Mouse (Mus musculus) ZHBTc4 (cell line): ENCODE measurements around the gene Ccnq.
"Not testable (repeated sequence)": the region's sequence is repeated elsewhere in the genome, so short reads cannot be mapped to it uniquely, and the experiment has no call there.

Experiments used
- DNase-seq: peaks from one replicate; pipeline ENCODE4 v3.0.0-alpha.2; 2011; ENCODE audit warnings: low read depth, low spot score

Ccnq gene

DNA sequence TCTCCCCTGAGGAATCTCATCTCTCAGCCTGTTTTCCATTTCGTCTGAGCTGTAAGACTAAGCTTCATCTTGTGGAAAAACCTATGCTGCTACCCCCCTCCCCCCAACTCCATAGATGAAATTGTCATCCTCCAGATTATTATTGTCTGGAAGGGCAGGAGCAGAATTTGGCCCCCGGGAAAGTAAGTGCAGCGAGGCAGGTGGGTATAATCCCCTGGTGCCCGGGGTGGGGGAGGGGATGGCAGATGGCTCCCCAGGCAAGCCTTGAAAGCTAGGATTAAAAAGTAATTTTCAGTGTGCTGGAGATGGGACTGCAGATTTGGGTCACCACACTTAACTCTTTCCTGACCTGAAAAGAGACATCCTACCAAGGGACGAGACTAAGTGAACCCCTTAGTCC is 10.7 kb upstream of the Ccnq start:
- DNase-seq, result no peak

DNA sequence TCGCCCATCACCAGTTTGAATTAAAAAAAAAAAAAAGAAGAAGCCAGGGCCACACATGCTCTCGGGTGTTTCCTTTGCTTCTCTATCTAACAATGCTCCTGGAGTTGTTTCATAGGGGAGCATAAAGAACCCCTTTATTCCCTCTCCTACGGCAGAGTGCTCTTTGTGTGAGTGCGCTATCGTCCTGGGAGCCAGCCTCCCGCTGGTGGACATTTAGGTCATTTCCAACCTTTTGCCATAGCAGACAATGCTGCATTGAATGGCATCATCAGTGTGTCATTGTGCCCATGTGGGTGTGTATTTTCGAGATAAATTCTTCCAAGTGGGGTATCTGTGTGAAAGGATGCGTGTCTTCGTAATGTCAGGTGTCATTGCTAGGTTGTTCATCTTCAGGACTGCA is 9.6 kb upstream of the Ccnq start:
- no peak for DNase-seq

DNA sequence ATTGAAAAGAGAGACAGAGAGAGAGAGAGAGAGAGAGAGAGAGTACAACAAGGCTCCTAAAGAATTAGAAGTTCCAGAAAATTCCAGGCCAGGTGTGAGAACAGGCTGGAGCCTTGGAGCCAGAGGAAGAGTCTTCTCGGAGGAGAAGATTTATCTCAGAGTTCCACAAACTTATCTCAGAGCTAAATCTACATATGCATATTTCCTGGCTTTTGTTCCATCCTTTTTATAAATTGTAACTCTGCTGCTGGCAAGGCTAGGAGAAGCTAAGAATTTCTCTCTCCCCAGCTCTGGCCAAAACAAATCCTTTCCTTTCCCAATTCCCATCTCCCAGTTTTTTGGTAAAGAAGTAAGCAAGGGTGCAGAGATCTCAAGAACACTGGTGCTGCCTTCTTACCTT is 3.8 kb upstream of the Ccnq start:
- no peak for DNase-seq

DNA sequence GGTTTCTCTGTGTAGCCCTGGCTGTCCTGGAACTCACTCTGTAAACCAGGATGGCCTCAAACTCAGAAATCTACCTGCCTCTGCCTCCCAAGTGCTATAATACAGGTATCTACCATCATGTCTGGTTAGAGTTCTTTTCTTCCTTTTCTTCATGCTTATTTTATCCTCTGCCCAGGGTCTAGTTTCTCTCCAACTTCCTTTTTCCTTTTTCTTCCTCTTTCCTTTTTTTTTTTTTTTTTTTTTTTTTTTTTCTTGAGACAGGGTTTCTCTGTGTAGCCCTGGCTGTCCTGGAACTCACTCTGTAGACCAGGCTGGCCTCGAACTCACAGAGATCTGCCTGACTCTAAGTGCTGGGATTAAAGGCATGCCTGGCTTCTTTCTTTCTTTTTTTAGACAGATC is 2.6 kb upstream of the Ccnq start:
- not testable (repeated sequence) for DNase-seq

- no peak for DNase-seq
These were observed 1.7 kb upstream of the Ccnq start for GRCm38 (mm10) chr11:78753183-78753582.

DNA sequence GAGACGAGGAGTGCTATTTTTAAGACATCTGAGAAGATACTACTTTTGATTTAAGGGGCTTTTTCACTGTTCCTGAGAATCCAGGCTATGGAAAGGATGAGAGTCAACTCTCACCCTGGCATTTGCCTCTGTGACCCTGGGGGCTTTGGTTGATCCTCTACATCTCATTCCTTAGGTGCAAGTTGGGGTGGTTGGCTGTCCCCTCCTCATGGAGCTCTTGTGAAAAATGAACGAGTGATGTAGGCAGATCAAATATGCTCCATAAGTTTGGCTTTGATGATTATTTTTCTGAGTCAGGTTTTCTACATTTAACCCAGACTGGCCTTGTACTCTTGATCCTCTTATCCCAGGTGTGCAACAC is 294 bp upstream of the Ccnq start:
- DNase-seq, result no peak

- no peak for DNase-seq
These were observed 5.3 kb downstream of the Ccnq start for GRCm38 (mm10) chr11:78746264-78746663.

DNA sequence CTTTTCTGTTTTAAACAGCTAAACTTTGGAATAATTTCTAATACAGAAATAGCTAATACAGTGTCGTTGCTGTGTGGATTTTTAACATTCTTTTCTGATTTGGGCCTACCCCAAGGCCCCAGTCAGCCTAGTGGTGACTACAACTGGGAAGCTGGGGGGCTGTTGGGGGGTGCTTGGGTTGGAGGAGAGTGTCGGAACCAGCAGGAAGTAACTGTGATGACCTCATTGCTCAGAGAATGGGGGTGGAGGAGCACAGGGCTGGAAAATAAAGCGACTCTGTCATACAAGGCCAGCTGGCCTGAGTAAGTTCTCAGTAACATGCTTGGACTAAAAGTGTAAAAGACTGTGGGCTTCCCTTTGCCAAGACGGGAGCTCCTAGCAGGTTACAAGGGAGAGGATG is 6.1 kb downstream of the Ccnq start:
- DNase-seq, result no peak

- DNase-seq, result no peak
These were observed 9.1 kb downstream of the Ccnq start for GRCm38 (mm10) chr11:78742461-78742860.

DNA sequence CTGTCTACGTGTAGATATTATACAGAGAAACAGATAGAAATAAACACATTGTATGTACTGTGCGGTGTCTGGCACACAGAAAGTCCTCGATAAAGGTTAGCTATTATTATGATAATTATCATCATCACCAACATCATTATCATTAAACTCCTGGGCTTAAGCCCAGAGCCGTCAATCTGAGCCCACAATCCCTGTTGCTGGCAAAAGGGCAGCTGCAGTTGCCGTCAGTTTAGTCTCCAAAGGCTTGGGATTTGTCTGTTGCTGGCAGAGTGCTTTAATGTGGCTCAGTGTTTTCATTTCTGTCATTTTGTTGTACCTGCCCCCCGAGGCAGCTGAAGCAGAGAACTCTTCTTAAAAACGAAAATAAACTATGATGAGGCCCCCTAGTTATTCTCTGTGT is 9.6 kb downstream of the Ccnq start:
- DNase-seq, result no peak

DNA sequence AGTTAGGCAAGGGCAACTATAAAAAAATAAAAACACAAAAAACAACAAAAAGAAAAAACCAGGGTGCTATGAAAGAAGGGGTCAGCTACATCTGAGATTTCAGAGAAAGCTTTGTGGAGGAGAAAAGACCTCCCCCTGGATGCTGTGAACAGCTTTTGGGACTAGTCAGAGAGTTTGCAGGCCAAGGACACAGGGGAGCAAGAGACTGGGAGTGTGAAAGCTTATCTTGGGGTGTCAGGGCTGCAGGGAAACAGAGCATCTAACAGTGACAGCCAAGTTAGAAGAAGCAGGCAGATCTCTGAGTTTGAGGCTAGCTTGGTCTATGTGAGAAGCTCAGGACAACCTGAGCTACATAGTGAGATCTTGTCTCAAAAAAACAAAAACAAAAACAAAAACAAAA is 12.2 kb downstream of the Ccnq start:
- no peak for DNase-seq

- no peak for DNase-seq
These were observed 14.6 kb downstream of the Ccnq start for GRCm38 (mm10) chr11:78736877-78737408.

- no peak for DNase-seq
These were observed 16.4 kb downstream of the Ccnq start for GRCm38 (mm10) chr11:78735168-78735567.

- DNase-seq, result no peak
These were observed 18.9 kb downstream of the Ccnq start for GRCm38 (mm10) chr11:78732619-78733018.

DNA sequence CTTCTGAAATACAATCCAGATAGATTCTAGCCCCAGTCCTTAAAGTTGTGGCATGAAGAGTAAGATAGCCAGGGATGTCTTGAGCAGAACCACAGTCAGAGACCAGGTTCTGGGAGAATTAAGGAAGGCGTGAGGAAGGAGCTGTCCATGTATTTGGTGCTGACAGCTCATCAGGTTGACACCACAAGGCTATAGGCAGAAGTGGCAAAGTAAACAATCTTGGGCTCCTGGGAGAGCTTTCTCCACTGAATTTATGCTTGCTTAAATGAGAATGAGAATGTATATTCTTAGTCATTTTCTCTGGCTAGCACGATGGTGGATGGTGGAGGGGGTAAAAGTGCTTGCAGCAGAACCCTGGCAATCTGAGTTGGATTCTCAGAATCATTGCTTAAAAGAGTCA is 20.6 kb downstream of the Ccnq start:
- DNase-seq, result peak; percentile 48

DNA sequence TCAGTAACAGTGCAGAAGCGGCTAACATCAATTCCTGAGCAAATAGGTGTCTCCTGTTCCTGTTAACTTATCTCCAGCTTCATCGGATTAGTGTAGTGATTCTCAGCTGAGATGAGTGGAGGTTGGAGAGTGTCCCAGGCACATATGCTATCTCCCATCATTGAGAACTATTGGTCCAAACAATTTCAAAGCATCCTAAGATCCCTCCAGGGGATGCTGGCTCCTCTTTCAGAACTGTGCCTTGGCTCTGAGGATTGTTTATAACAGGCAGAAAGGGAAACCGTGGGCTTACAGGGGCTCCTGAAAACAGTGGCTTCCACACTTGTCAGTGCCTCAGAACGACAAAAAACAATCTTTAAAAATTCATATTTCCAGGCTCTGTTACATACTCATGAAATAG is 23.5 kb downstream of the Ccnq start:
- no peak for DNase-seq

GRCm38 (mm10) chr11:78726366-78726765 is 25.2 kb downstream of the Ccnq start:
- no peak for DNase-seq

DNA sequence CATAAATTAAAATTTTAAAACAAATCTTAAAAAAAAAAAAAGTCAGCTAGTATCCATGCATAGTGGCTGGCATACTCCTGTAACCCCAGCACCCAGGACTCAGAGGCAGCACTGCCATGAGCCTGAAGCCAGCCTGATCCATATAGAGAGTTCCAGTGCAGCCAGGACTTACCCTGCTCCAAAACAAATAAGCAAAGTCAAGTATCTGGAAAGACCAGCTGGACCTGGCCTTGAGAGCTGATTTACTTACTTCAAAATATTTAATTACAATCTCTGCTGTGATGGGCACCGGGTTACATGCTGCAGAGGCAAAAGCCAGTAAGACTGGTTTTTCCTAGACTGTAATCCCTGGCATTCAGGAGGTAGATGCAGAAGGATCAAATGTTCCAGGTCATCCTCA is 26.7 kb downstream of the Ccnq start:
- DNase-seq, result no peak

GRCm38 (mm10) chr11:78721419-78721818 is 30.1 kb downstream of the Ccnq start:
- DNase-seq, result no peak

GRCm38 (mm10) chr11:78717655-78718054 is 33.9 kb downstream of the Ccnq start:
- no peak for DNase-seq

- DNase-seq, result no peak
These were observed 42.9 kb downstream of the Ccnq start for GRCm38 (mm10) chr11:78708642-78709041.

GRCm38 (mm10) chr11:78706026-78706425 is 45.5 kb downstream of the Ccnq start:
- no peak for DNase-seq

- DNase-seq, result no peak
These were observed 48.4 kb downstream of the Ccnq start for GRCm38 (mm10) chr11:78703085-78703484.

DNA sequence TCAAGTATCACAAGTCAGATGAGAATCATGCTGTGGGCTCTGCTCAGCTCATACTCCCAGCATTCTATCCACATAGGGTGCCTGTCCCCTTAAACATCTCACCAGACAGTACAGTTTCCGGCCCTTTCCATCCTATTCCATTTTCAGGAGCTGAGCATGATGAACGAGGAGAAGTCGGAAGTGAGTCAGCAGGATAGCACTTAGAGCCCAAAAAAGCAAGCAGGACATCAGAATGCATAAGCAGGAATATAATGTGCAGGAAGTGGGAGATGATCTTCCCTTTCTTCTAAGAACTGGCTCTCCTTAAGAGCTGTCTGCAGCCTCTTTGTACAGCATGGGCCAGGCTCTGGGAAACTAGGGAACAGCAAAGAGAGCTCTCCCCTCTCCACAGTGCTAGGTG is 49.2 kb downstream of the Ccnq start:
- no peak for DNase-seq
